Mouse (Mus musculus): ENCODE measurements around the gene Tti1.

- TF ChIP-seq POLR2A (IDR thresholded peaks at IDR 0.05; ENCODE audit: extremely low read depth, insufficient read depth, low read length) (no peak), CTCF (IDR thresholded peaks at IDR 0.05; ENCODE audit: extremely low read depth, insufficient read depth, low read length) (no peak)
Measured at GRCm38 (mm10) chr2:157940586-157941185, 87.5 kb downstream of the Tti1 start.
